Comparison of ENCODE assay signal across 22 mouse cellular contexts in the genomic region with DNA sequence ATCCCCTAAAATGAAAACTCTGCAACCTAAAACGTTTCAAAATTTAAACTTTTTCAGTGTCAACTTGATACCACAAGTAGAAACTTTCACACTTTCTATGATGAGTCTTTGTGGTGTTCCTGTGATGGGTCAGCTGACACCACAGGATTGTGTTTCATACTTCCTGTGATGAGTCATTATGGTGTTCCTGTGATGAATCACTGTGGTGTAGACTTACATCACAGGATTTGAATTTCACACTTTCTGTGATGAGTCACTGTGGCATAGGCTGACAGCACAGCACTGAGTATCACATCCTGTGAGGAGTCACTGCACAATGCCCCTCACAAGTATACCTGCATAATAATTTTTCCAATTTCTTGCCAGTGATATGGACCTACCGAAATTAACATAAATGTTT.
DNase-seq lines count a peak whose midpoint lies in the region; ATAC-seq lines count a peak whose summit lies in the region.
"Had no signal": no experiment of that assay in that cellular context is flagged by ENCODE, and none has a peak within 500 bp of the region (broad histone marks: within the 10 kb centered on the region; RNA-seq: fewer than 3 reads in every experiment).

No protein-coding gene starts in this region.

- H3K27ac ChIP-seq in heart, embryonic 12.5 days (ENCODE audit: poor library complexity, severe bottlenecking), result no peak overlapping the region
- H3K27ac ChIP-seq in intestine, embryonic 16.5 days (ENCODE audit: low read length), result no peak overlapping the region
- H3K27ac ChIP-seq in forebrain, embryonic 15.5 days (replicated peaks), result no peak overlapping the region
- H3K27ac ChIP-seq: limb, embryonic 10.5 days; midbrain, embryonic 15.5 days; stomach, embryonic 15.5 days had no signal

- ATAC-seq in heart, embryonic 12.5 days (ENCODE audit: insufficient number of reproducible peaks, low FRiP score), result peak; percentile 33; the same call in 1 of the 2 replicates
- ATAC-seq in intestine, embryonic 16.5 days, result no peak
- ATAC-seq in forebrain, embryonic 15.5 days (replicated peaks), result no peak
- ATAC-seq: CD4-positive, CD25-positive, alpha-beta regulatory T cell, adult 4 months; forebrain, embryonic 16.5 days; hindbrain, embryonic 16.5 days; midbrain, embryonic 15.5 days had no signal

- no peak overlapping the region for H3K4me2 ChIP-seq in heart, embryonic 12.5 days
- no peak overlapping the region for H3K4me2 ChIP-seq in intestine, embryonic 16.5 days (ENCODE audit: low read depth, low read length)
- H3K4me2 ChIP-seq in forebrain, embryonic 15.5 days (replicated peaks), result no peak overlapping the region
- H3K4me2 ChIP-seq: liver, embryonic 11.5 days; lung, embryonic 14.5 days; midbrain, embryonic 15.5 days; stomach, embryonic 15.5 days had no signal

- DNase-seq in heart, postnatal 25 days (ENCODE audit: low spot score), result no peak
- peak; percentile 95 for DNase-seq in 416B (ENCODE audit: low read depth)
- DNase-seq in Muller cell, postnatal 12 days (ENCODE audit: inconsistent ontology term), result peak; percentile 69
- peak; percentile 0 for DNase-seq in induced T-regulatory cell, adult 2 months (ENCODE audit: low read depth)
- no peak for DNase-seq in lung, adult 18-20 months
- DNase-seq: cerebellum, adult 11-12 months; cerebellum, postnatal 25 days; gastrocnemius, postnatal 25 days; heart, postnatal 10 days; kidney, adult 2 months; kidney, postnatal 4 days; lung, embryonic 14.5 days had no signal

- no peaks in the 10 kb centered on the region for H3K9me3 ChIP-seq in heart, embryonic 12.5 days (replicated peaks)
- H3K9me3 ChIP-seq in intestine, embryonic 16.5 days (ENCODE audit: control insufficient read depth, low read length), result no peaks in the 10 kb centered on the region
- no peaks in the 10 kb centered on the region for H3K9me3 ChIP-seq in forebrain, embryonic 15.5 days
- H3K9me3 ChIP-seq: limb, embryonic 10.5 days; midbrain, embryonic 15.5 days; stomach, embryonic 15.5 days had no signal

- no peak overlapping the region for H3K9ac ChIP-seq in heart, embryonic 12.5 days
- H3K9ac ChIP-seq in intestine, embryonic 16.5 days (ENCODE audit: low read depth, low read length), result no peak overlapping the region
- no peak overlapping the region for H3K9ac ChIP-seq in forebrain, embryonic 15.5 days (replicated peaks)
- H3K9ac ChIP-seq: lung, embryonic 14.5 days; midbrain, embryonic 15.5 days; stomach, embryonic 15.5 days had no signal

- H3K4me1 ChIP-seq in heart, embryonic 12.5 days (replicated peaks), result no peaks in the 10 kb centered on the region
- no peaks in the 10 kb centered on the region for H3K4me1 ChIP-seq in intestine, embryonic 16.5 days (ENCODE audit: control insufficient read depth, insufficient read depth, low read length)
- H3K4me1 ChIP-seq in forebrain, embryonic 15.5 days, result no peaks in the 10 kb centered on the region
- H3K4me1 ChIP-seq: limb, embryonic 10.5 days; midbrain, embryonic 15.5 days; stomach, embryonic 15.5 days had no signal

- H3K4me3 ChIP-seq in heart, embryonic 12.5 days, result no peak overlapping the region
- H3K4me3 ChIP-seq in intestine, embryonic 16.5 days (ENCODE audit: low read length), result no peak overlapping the region
- no peak overlapping the region for H3K4me3 ChIP-seq in forebrain, embryonic 15.5 days
- H3K4me3 ChIP-seq: limb, embryonic 10.5 days; midbrain, embryonic 15.5 days; stomach, embryonic 15.5 days had no signal

- intact Hi-C loops in heart, postnatal 25 days (cut with DNase I), result no loop called here

- H3K27me3 ChIP-seq in heart, embryonic 12.5 days (replicated peaks), result no peaks in the 10 kb centered on the region
- no peaks in the 10 kb centered on the region for H3K27me3 ChIP-seq in intestine, embryonic 16.5 days (replicated peaks; ENCODE audit: control insufficient read depth, insufficient read depth, low read length)
- H3K27me3 ChIP-seq in forebrain, embryonic 15.5 days, result no peaks in the 10 kb centered on the region
- H3K27me3 ChIP-seq: midbrain, embryonic 15.5 days; stomach, embryonic 15.5 days had no signal

- H3K36me3 ChIP-seq in heart, embryonic 12.5 days, result no peaks in the 10 kb centered on the region
- no peaks in the 10 kb centered on the region for H3K36me3 ChIP-seq in intestine, embryonic 16.5 days (ENCODE audit: control insufficient read depth, insufficient read depth, low read length)
- no peaks in the 10 kb centered on the region for H3K36me3 ChIP-seq in forebrain, embryonic 15.5 days
- H3K36me3 ChIP-seq: limb, embryonic 10.5 days; midbrain, embryonic 15.5 days; stomach, embryonic 15.5 days had no signal

- WGBS in heart, embryonic 12.5 days, result 57% methylated on average over 2 of the region's 2 CpGs
- WGBS in intestine, embryonic 16.5 days, result 71% methylated on average over 2 of the region's 2 CpGs
- 73% methylated on average over 2 of the region's 2 CpGs for WGBS in forebrain, embryonic 15.5 days

Comparison
In these comparisons a context has a peak if more than half of its experiments do, and no peak if none do; other contexts are left out.
1. DNase-seq: peak in 416B (single experiment), Muller cell, postnatal 12 days (single experiment) and induced T-regulatory cell, adult 2 months (single experiment); none in heart, postnatal 25 days (single experiment) and lung, adult 18-20 months (0 of 2).